Mouse (Mus musculus) cerebellum, adult 9-10 months (tissue): ENCODE data around the gene Map6.

Experiments
- DNase-seq: peaks from one replicate; pipeline ENCODE4 v3.0.0; 2022

The Map6 gene

GRCm38 (mm10) chr7:99358371-99358770 lies 91.1 kb downstream of the Map6 start:
- no peak for DNase-seq

GRCm38 (mm10) chr7:99360021-99360802 lies 93.0 kb downstream of the Map6 start:
- DNase-seq: no peak

GRCm38 (mm10) chr7:99360803-99361414 lies 93.7 kb downstream of the Map6 start:
- DNase-seq: no peak

GRCm38 (mm10) chr7:99362137-99362536 lies 94.9 kb downstream of the Map6 start:
- DNase-seq: no peak

- peak; percentile 70 for DNase-seq
Measured at GRCm38 (mm10) chr7:99365069-99365468, 97.8 kb downstream of the Map6 start.

- no peak for DNase-seq
Measured at GRCm38 (mm10) chr7:99366716-99367115, 99.5 kb downstream of the Map6 start.

- peak; percentile 16 for DNase-seq
Measured at GRCm38 (mm10) chr7:99374325-99374724, 107.1 kb downstream of the Map6 start.

- DNase-seq: peak; percentile 82
Measured at GRCm38 (mm10) chr7:99375455-99375854, 108.2 kb downstream of the Map6 start.

GRCm38 (mm10) chr7:99378870-99379269 lies 111.6 kb downstream of the Map6 start:
- no peak for DNase-seq

GRCm38 (mm10) chr7:99380491-99381213 lies 113.4 kb downstream of the Map6 start:
- DNase-seq: peak; percentile 58

- peak; percentile 99 for DNase-seq
Measured at GRCm38 (mm10) chr7:99381214-99382087, 114.2 kb downstream of the Map6 start, which contains the start of gene Gdpd5. Gene Gdpd5 (plus strand): TSS chr7:99381414.

- peak; percentile 64 for DNase-seq
Measured at GRCm38 (mm10) chr7:99382088-99383000, 115.1 kb downstream of the Map6 start.

GRCm38 (mm10) chr7:99383246-99383645 lies 116.0 kb downstream of the Map6 start:
- peak; percentile 67 for DNase-seq

GRCm38 (mm10) chr7:99384101-99384611 lies 116.9 kb downstream of the Map6 start:
- DNase-seq: peak; percentile 46

GRCm38 (mm10) chr7:99386030-99386429 lies 118.8 kb downstream of the Map6 start:
- DNase-seq: peak; percentile 84
